Mouse (Mus musculus) heart, embryonic 10.5 days (tissue): ENCODE data around the gene Rasgef1b. TPM values are rescaled to one million over a fixed set of nuclear protein-coding genes. Genes with fewer than 3 reads are reported as not detected.

Experiments
- DNase-seq: peaks from one replicate; pipeline ENCODE4 v3.0.0-alpha.2; 2017; ENCODE audit warnings: low spot score
- H3K27ac ChIP-seq: fragments of 300-500 bp; sonication (generic); 2 replicates; pipeline ENCODE4 v1.5.1; 2016; ENCODE audit warnings: mild to moderate bottlenecking
- H3K27me3 ChIP-seq: fragments of 300-500 bp; sonication (generic); 2 replicates; pipeline ENCODE4 v1.6.1; 2016; ENCODE audit warnings: mild to moderate bottlenecking; ENCODE audit not compliant: poor library complexity, insufficient read depth, severe bottlenecking
- H3K36me3 ChIP-seq: fragments of 300-500 bp; sonication (generic); 2 replicates; pipeline ENCODE4 v1.6.1; 2016; ENCODE audit warnings: mild to moderate bottlenecking, moderate library complexity
- H3K4me1 ChIP-seq: fragments of 300-500 bp; sonication (generic); 2 replicates; pipeline ENCODE4 v1.6.1; 2016; ENCODE audit warnings: mild to moderate bottlenecking
- H3K4me3 ChIP-seq: fragments of 300-500 bp; sonication (generic); 2 replicates; pipeline ENCODE4 v1.5.1; 2016; ENCODE audit warnings: mild to moderate bottlenecking, moderate library complexity
- H3K9me3 ChIP-seq: fragments of 300-500 bp; sonication (generic); 2 replicates; pipeline ENCODE4 v1.6.1; 2016; ENCODE audit warnings: mild to moderate bottlenecking, moderate library complexity
- WGBS: fragments of 180-500 bp; shearing (Covaris S2); methylation state at CpG from one replicate; pipeline ENCODE4 v1.1.7; 2016; 5-methylcytosine and 5-hydroxymethylcytosine counted together
- polyA plus RNA-seq: library from polyadenylated mRNA; unstranded; fragments of >200 nt; fragmentation: Nextera tagmentation; extraction: Ambion mirVana; gene quantifications from 2 replicates; pipeline ENCODE4 v1.2.1, GENCODE M21; 2016

Rasgef1b gene
- polyA plus RNA-seq, 1 experiment from 2014 or later: 20.6 TPM

- WGBS: 16% methylated on average over 7 of the region's 7 CpGs
- Histone ChIP-seq H3K9me3 (no peaks in the 10 kb centered on the region), H3K36me3 (no peaks in the 10 kb centered on the region), H3K4me3 (no peak overlapping the region), H3K27ac (no peak overlapping the region), H3K27me3 (no peaks in the 10 kb centered on the region), H3K4me1 (peaks cover 21% of the 10 kb centered on the region)
- DNase-seq: no peak
Observed at GRCm38 (mm10) chr5:99689909-99690308, 39.0 kb downstream of the Rasgef1b start.

GRCm38 (mm10) chr5:99687894-99688293, 41.0 kb downstream of the Rasgef1b start:
- H3K9me3 ChIP-seq: no peaks in the 10 kb centered on the region
- WGBS: 45% methylated on average over 6 of the region's 6 CpGs
- no peak for DNase-seq

GRCm38 (mm10) chr5:99684023-99684422, 44.8 kb downstream of the Rasgef1b start:
- no peak overlapping the region for H3K27ac ChIP-seq
- 48% methylated on average over 2 of the region's 2 CpGs for WGBS
- DNase-seq: no peak
- H3K4me3 ChIP-seq: no peak overlapping the region
- H3K4me1 ChIP-seq: peaks cover 21% of the 10 kb centered on the region
- H3K27me3 ChIP-seq: no peaks in the 10 kb centered on the region
- no peaks in the 10 kb centered on the region for H3K9me3 ChIP-seq
- H3K36me3 ChIP-seq: no peaks in the 10 kb centered on the region

More at GRCm38 (mm10) chr5:99687894-99688293, 41.0 kb downstream of the Rasgef1b start:
- H3K4me1 ChIP-seq: peaks cover 28% of the 10 kb centered on the region
- H3K27me3 ChIP-seq: no peaks in the 10 kb centered on the region
- H3K27ac ChIP-seq: no peak overlapping the region
- H3K4me3 ChIP-seq: no peak overlapping the region
- no peaks in the 10 kb centered on the region for H3K36me3 ChIP-seq

- 19% methylated on average over 9 of the region's 9 CpGs for WGBS
- H3K9me3 ChIP-seq: no peaks in the 10 kb centered on the region
- no peaks in the 10 kb centered on the region for H3K36me3 ChIP-seq
- 0 out of 2 replicates have a peak overlapping the region, but pooled peaks have one; percentile 1 for H3K4me3 ChIP-seq
- no peak for DNase-seq
- no peaks in the 10 kb centered on the region for H3K27me3 ChIP-seq
- H3K27ac ChIP-seq: 0 out of 2 replicates have a peak overlapping the region, but pooled peaks have one; percentile 31
- peaks cover 27% of the 10 kb centered on the region for H3K4me1 ChIP-seq
Observed at GRCm38 (mm10) chr5:99669971-99670571, 58.8 kb downstream of the Rasgef1b start.

GRCm38 (mm10) chr5:99656024-99656423, 72.8 kb downstream of the Rasgef1b start:
- H3K36me3 ChIP-seq: no peaks in the 10 kb centered on the region
- no peak overlapping the region for H3K4me3 ChIP-seq
- H3K9me3 ChIP-seq: no peaks in the 10 kb centered on the region
- H3K27ac ChIP-seq: no peak overlapping the region
- WGBS: 60% methylated on average over 5 of the region's 5 CpGs
- H3K27me3 ChIP-seq: no peaks in the 10 kb centered on the region
- peaks cover 4% of the 10 kb centered on the region for H3K4me1 ChIP-seq
- DNase-seq: no peak

- DNase-seq: no peak
- 75% methylated on average over 10 of the region's 10 CpGs for WGBS
- Histone ChIP-seq H3K27ac (no peak overlapping the region), H3K4me1 (peaks cover 21% of the 10 kb centered on the region), H3K36me3 (no peaks in the 10 kb centered on the region), H3K27me3 (no peaks in the 10 kb centered on the region), H3K4me3 (no peak overlapping the region), H3K9me3 (no peaks in the 10 kb centered on the region)
Observed at GRCm38 (mm10) chr5:99652931-99653330, 75.9 kb downstream of the Rasgef1b start.

GRCm38 (mm10) chr5:99641407-99641806, 87.5 kb downstream of the Rasgef1b start:
- Histone ChIP-seq H3K9me3 (no peaks in the 10 kb centered on the region), H3K27ac (no peak overlapping the region), H3K36me3 (no peaks in the 10 kb centered on the region), H3K27me3 (no peaks in the 10 kb centered on the region), H3K4me1 (peaks cover 3% of the 10 kb centered on the region; the same call in 1 of the 2 replicates), H3K4me3 (no peak overlapping the region)
- WGBS: 86% methylated on average over 6 of the region's 6 CpGs
- DNase-seq: no peak

- peak overlapping the region; percentile 56 for H3K27ac ChIP-seq
- no peak overlapping the region for H3K4me3 ChIP-seq
- no peaks in the 10 kb centered on the region for H3K27me3 ChIP-seq
- no peaks in the 10 kb centered on the region for H3K36me3 ChIP-seq
- 27% methylated on average over 7 of the region's 7 CpGs for WGBS
- H3K4me1 ChIP-seq: peaks cover 31% of the 10 kb centered on the region
- no peak for DNase-seq
- H3K9me3 ChIP-seq: no peaks in the 10 kb centered on the region
Observed at GRCm38 (mm10) chr5:99636575-99636974, 92.3 kb downstream of the Rasgef1b start.

- H3K4me1 ChIP-seq: peaks cover 30% of the 10 kb centered on the region
- H3K27me3 ChIP-seq: no peaks in the 10 kb centered on the region
- no peak overlapping the region for H3K4me3 ChIP-seq
- no peak overlapping the region for H3K27ac ChIP-seq
- no peaks in the 10 kb centered on the region for H3K9me3 ChIP-seq
- no peak for DNase-seq
- H3K36me3 ChIP-seq: no peaks in the 10 kb centered on the region
- 69% methylated on average over 8 of the region's 8 CpGs for WGBS
Observed at GRCm38 (mm10) chr5:99634010-99634541, 94.8 kb downstream of the Rasgef1b start.

GRCm38 (mm10) chr5:99633548-99633947, 95.3 kb downstream of the Rasgef1b start:
- WGBS: 92% methylated on average over 1 of the region's 1 CpGs
- DNase-seq: no peak
- Histone ChIP-seq H3K9me3 (no peaks in the 10 kb centered on the region), H3K36me3 (no peaks in the 10 kb centered on the region), H3K4me3 (no peak overlapping the region), H3K27ac (no peak overlapping the region), H3K4me1 (peaks cover 35% of the 10 kb centered on the region), H3K27me3 (no peaks in the 10 kb centered on the region)

- Histone ChIP-seq H3K4me3 (no peak overlapping the region), H3K27ac (no peak overlapping the region), H3K27me3 (no peaks in the 10 kb centered on the region), H3K36me3 (no peaks in the 10 kb centered on the region), H3K9me3 (no peaks in the 10 kb centered on the region), H3K4me1 (peaks cover 42% of the 10 kb centered on the region)
- no peak for DNase-seq
- WGBS: 25% methylated on average over 11 of the region's 11 CpGs
Observed at GRCm38 (mm10) chr5:99632649-99633310, 96.1 kb downstream of the Rasgef1b start.

GRCm38 (mm10) chr5:99630087-99630486, 98.8 kb downstream of the Rasgef1b start:
- H3K27me3 ChIP-seq: no peaks in the 10 kb centered on the region
- DNase-seq: no peak
- no peak overlapping the region for H3K27ac ChIP-seq
- H3K4me1 ChIP-seq: peaks cover 51% of the 10 kb centered on the region
- H3K36me3 ChIP-seq: no peaks in the 10 kb centered on the region
- 77% methylated on average over 7 of the region's 7 CpGs for WGBS
- no peaks in the 10 kb centered on the region for H3K9me3 ChIP-seq
- H3K4me3 ChIP-seq: no peak overlapping the region

GRCm38 (mm10) chr5:99625603-99626002, 103.3 kb downstream of the Rasgef1b start:
- WGBS: 84% methylated on average over 3 of the region's 3 CpGs
- H3K27ac ChIP-seq: no peak overlapping the region; the same call in 1 of the 2 replicates

More at GRCm38 (mm10) chr5:99625603-99626002, 103.3 kb downstream of the Rasgef1b start:
- Histone ChIP-seq H3K36me3 (no peaks in the 10 kb centered on the region), H3K4me1 (peaks cover 32% of the 10 kb centered on the region), H3K4me3 (no peak overlapping the region), H3K9me3 (no peaks in the 10 kb centered on the region), H3K27me3 (no peaks in the 10 kb centered on the region)
- DNase-seq: no peak
